Mouse (Mus musculus): ENCODE measurements around the gene Fgfr2.
A peak's percentile ranks its signal among the peaks of the same experiment; 100 is the strongest.

The Fgfr2 gene

GRCm38 (mm10) chr7:130664629-130665028, 2458.5 kb downstream of the Fgfr2 start:
- DNase-seq: no peak

- no peak for DNase-seq
Measured at GRCm38 (mm10) chr7:130664037-130664436, 2459.1 kb downstream of the Fgfr2 start.

- no peak for DNase-seq
Measured at GRCm38 (mm10) chr7:130662869-130663268, 2460.3 kb downstream of the Fgfr2 start.

GRCm38 (mm10) chr7:130662250-130662649, 2460.9 kb downstream of the Fgfr2 start:
- no peak for DNase-seq

- no peak for DNase-seq
Measured at GRCm38 (mm10) chr7:130659129-130659528, 2464.0 kb downstream of the Fgfr2 start.

GRCm38 (mm10) chr7:130657751-130658150, 2465.4 kb downstream of the Fgfr2 start:
- DNase-seq: no peak

- no peak for DNase-seq
Measured at GRCm38 (mm10) chr7:130656965-130657364, 2466.2 kb downstream of the Fgfr2 start.

GRCm38 (mm10) chr7:130654562-130654961, 2468.6 kb downstream of the Fgfr2 start:
- no peak for DNase-seq

- no peak for DNase-seq
Measured at GRCm38 (mm10) chr7:130653036-130653555, 2470.1 kb downstream of the Fgfr2 start.

- no peak for DNase-seq
Measured at GRCm38 (mm10) chr7:130650621-130651020, 2472.5 kb downstream of the Fgfr2 start.

- DNase-seq: no peak
Measured at GRCm38 (mm10) chr7:130649257-130649656, 2473.9 kb downstream of the Fgfr2 start.

- DNase-seq: no peak
Measured at GRCm38 (mm10) chr7:130648061-130648460, 2475.1 kb downstream of the Fgfr2 start.

GRCm38 (mm10) chr7:130646762-130647139, 2476.4 kb downstream of the Fgfr2 start:
- no peak for DNase-seq

- DNase-seq: peak; percentile 25
Measured at GRCm38 (mm10) chr7:130645994-130646761, 2477.0 kb downstream of the Fgfr2 start.

GRCm38 (mm10) chr7:130645332-130645993, 2477.7 kb downstream of the Fgfr2 start:
- DNase-seq: no peak

GRCm38 (mm10) chr7:130640681-130641080, 2482.5 kb downstream of the Fgfr2 start:
- DNase-seq: no peak

GRCm38 (mm10) chr7:130637811-130638210, 2485.3 kb downstream of the Fgfr2 start:
- no peak for DNase-seq

- DNase-seq: no peak
Measured at GRCm38 (mm10) chr7:130636902-130637301, 2486.2 kb downstream of the Fgfr2 start.

GRCm38 (mm10) chr7:130636274-130636673, 2486.9 kb downstream of the Fgfr2 start:
- DNase-seq: no peak

GRCm38 (mm10) chr7:130635212-130635611, 2487.9 kb downstream of the Fgfr2 start:
- no peak for DNase-seq

GRCm38 (mm10) chr7:130634259-130634871, 2488.8 kb downstream of the Fgfr2 start:
- DNase-seq: no peak

GRCm38 (mm10) chr7:130632379-130632732, 2490.8 kb downstream of the Fgfr2 start:
- no peak for DNase-seq

- DNase-seq: peak; percentile 35
Measured at GRCm38 (mm10) chr7:130631553-130632378, 2491.4 kb downstream of the Fgfr2 start.

All from right cerebral cortex, postnatal 4 days (tissue).